Mouse (Mus musculus) stomach, embryonic 16.5 days (tissue): Measurements from ENCODE around the gene Rfx4. TPM values are rescaled to one million over a fixed set of nuclear protein-coding genes. Genes with fewer than 3 reads are reported as not detected.

Source experiments
- ATAC-seq: fragments of 200-750 bp; cut with Nextera tagmentation; 2 replicates; pipeline ENCODE4 v1.8.0; 2017; ENCODE audit warnings: moderate number of reproducible peaks, moderate TSS enrichment; ENCODE audit not compliant: insufficient read depth, low FRiP score
- H3K27ac ChIP-seq: fragments of 300-500 bp; sonication (generic); 2 replicates; pipeline ENCODE4 v1.5.1; 2014; ENCODE audit warnings: low read length
- H3K27me3 ChIP-seq: fragments of 300-500 bp; sonication (generic); 2 replicates; pipeline ENCODE4 v1.6.1; 2014; ENCODE audit warnings: low read length, control low read depth, mixed read lengths; ENCODE audit not compliant: control insufficient read depth, insufficient read depth
- H3K36me3 ChIP-seq: fragments of 300-500 bp; sonication (generic); 2 replicates; pipeline ENCODE4 v1.6.1; 2014; ENCODE audit warnings: low read length; ENCODE audit not compliant: control insufficient read depth, insufficient read depth
- H3K4me1 ChIP-seq: fragments of 300-500 bp; sonication (generic); 2 replicates; pipeline ENCODE4 v1.6.1; 2014; ENCODE audit warnings: low read length, control low read depth, mixed read lengths; ENCODE audit not compliant: control insufficient read depth, insufficient read depth
- H3K4me2 ChIP-seq: fragments of 300-500 bp; sonication (generic); 2 replicates; pipeline ENCODE4 v1.6.1; 2014; ENCODE audit warnings: low read depth, low read length, mixed read lengths
- H3K4me3 ChIP-seq: fragments of 300-500 bp; sonication (generic); replicated peaks from 2 replicates; pipeline ENCODE4 v1.5.1; 2014; ENCODE audit warnings: mild to moderate bottlenecking, low read length
- H3K9ac ChIP-seq: fragments of 300-500 bp; sonication (generic); 2 replicates; pipeline ENCODE4 v1.6.1; 2014; ENCODE audit warnings: low read length
- H3K9me3 ChIP-seq: fragments of 300-500 bp; sonication (generic); replicated peaks from 2 replicates; pipeline ENCODE4 v1.6.1; 2016; ENCODE audit warnings: low read length, control low read depth; ENCODE audit not compliant: control insufficient read depth
- WGBS: fragments of 180-500 bp; shearing (Covaris S2); extraction: QIAGEN DNeasy Blood & Tissue Kit; methylation state at CpG from one replicate; pipeline ENCODE4 v1.1.7; 2014; 5-methylcytosine and 5-hydroxymethylcytosine counted together
- polyA plus RNA-seq: library from polyadenylated mRNA; unstranded; fragments of >200 nt; fragmentation: Nextera tagmentation; extraction: Ambion mirVana; gene quantifications from 2 replicates; pipeline ENCODE4 v1.2.1, GENCODE M21; 2015

Gene Rfx4
- polyA plus RNA-seq, 1 experiment from 2014 or later: not detected

DNA sequence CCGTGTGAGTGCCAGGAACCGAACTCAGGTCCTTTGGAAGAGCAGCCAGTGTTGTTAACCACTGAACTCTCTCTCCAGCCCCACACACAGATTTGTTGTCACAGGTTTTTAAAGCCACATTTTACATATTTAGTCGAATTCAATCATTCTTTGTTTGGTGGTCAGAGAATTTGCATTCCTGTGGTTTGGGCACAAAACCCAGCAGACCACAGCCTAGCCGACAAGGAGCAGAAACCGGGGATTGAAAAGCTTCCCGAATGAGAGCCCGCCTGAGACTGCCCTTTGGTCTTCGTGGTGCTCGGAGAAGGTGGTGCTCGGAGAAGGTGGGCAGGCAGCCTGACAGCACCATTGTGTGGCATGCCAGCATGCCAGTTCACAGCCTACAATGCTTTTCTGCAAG is 42.8 kb upstream of the Rfx4 start:
- no peak for ATAC-seq
- no peaks in the 10 kb centered on the region for H3K9me3 ChIP-seq
- H3K4me2 ChIP-seq: no peak overlapping the region
- H3K4me3 ChIP-seq: no peak overlapping the region
- no peaks in the 10 kb centered on the region for H3K4me1 ChIP-seq
- no peak overlapping the region for H3K27ac ChIP-seq
- no peak overlapping the region for H3K9ac ChIP-seq
- 80% methylated on average over 10 of the region's 10 CpGs for WGBS
- H3K27me3 ChIP-seq: no peaks in the 10 kb centered on the region
- H3K36me3 ChIP-seq: 0 out of 2 replicates have a peak, but pooled peaks cover 7% of the 10 kb centered on the region

DNA sequence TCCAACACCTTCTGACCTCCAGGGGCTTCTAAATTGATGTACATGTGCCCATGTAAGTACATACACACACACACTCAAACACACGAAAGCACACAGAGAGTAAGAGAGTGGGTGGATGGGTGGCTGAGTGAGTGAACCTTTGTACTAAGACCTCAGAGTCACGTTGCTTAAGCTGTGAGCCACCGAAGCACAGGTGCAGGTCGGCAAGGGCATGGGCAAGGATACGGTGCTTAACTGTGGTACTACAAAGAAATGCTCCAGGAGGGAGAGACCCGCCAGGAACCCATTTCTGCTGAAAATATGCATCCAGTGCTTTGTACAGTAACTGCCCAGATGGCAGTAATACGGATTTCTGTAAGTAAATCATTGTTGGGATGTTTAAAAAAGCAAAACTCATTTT is 40.2 kb upstream of the Rfx4 start:
- no peak for ATAC-seq
- no peak overlapping the region for H3K9ac ChIP-seq
- no peak overlapping the region for H3K4me2 ChIP-seq
- no peak overlapping the region for H3K27ac ChIP-seq
- no peaks in the 10 kb centered on the region for H3K27me3 ChIP-seq
- no peaks in the 10 kb centered on the region for H3K4me1 ChIP-seq
- 91% methylated on average over 7 of the region's 7 CpGs for WGBS
- H3K36me3 ChIP-seq: 0 out of 2 replicates have a peak, but pooled peaks cover 7% of the 10 kb centered on the region
- H3K9me3 ChIP-seq: no peaks in the 10 kb centered on the region
- H3K4me3 ChIP-seq: no peak overlapping the region

DNA sequence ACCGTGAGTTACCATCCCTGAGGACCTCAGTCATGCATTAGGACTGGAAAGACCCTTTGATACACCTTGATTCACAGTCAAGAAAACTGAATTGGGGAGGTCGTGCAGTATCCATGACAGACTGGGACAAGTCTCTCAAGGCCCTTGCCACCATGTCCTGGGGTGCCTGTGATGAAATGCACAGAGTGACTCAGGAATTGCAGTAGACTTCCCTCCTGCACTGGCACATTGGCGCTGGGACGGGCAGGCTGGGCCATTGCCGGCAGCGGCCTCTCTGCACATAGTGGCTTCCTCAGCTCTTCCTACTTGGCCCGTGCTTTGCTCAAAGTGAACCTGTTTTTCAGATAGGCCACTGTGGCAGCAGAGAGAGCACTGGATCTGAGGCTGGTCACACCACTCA is 39.3 kb upstream of the Rfx4 start:
- no peaks in the 10 kb centered on the region for H3K27me3 ChIP-seq
- H3K9ac ChIP-seq: no peak overlapping the region
- no peaks in the 10 kb centered on the region for H3K4me1 ChIP-seq
- H3K27ac ChIP-seq: no peak overlapping the region
- WGBS: 95% methylated on average over 7 of the region's 7 CpGs
- no peak overlapping the region for H3K4me3 ChIP-seq
- H3K9me3 ChIP-seq: no peaks in the 10 kb centered on the region
- H3K4me2 ChIP-seq: no peak overlapping the region
- 0 out of 2 replicates have a peak, but pooled peaks cover 7% of the 10 kb centered on the region for H3K36me3 ChIP-seq
- no peak for ATAC-seq

DNA sequence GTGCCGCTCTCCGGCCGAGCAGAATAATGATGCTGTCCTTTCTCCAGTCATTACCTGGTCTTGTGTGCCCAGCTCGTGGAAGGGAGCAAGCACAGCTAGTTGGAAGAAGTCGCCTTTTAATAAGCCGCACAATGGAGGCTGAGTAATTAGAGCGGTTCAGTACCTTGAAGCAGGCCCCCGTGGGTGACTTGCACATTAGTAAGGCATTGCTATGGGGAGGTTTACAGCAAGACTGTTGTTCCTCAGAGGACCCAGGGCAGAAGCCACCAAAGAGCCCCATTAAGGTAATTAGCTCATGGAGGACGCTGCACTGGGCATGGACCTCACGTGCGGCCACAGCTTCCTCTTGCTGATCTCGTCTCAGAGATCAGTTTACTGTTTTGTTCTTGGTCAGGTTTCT is 33.2 kb upstream of the Rfx4 start:
- H3K9ac ChIP-seq: no peak overlapping the region
- H3K36me3 ChIP-seq: no peaks in the 10 kb centered on the region
- 86% methylated on average over 12 of the region's 12 CpGs for WGBS
- no peak overlapping the region for H3K4me3 ChIP-seq
- H3K4me2 ChIP-seq: no peak overlapping the region
- no peaks in the 10 kb centered on the region for H3K9me3 ChIP-seq
- no peak overlapping the region for H3K27ac ChIP-seq
- no peaks in the 10 kb centered on the region for H3K27me3 ChIP-seq
- no peaks in the 10 kb centered on the region for H3K4me1 ChIP-seq
- no peak for ATAC-seq

DNA sequence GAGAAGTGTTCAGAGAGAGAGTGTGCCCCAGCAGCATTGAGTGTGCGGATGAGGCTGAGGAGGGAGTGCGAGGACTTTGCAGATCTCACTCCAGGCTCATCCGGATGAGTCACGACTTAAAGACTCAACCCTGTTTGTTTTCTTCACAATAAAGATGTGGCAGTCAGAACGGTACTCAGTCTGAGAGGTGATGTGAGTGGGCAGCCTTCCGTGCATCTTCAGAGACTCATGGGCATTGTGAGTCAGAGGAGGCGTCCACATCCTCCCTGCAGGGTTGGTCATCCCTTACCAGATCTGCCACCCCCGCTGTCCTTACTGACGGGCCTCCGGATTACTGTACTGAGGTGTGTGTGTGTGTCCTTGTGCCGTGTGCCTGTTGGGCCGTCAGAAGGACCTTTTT is 28.9 kb upstream of the Rfx4 start:
- no peak overlapping the region for H3K4me2 ChIP-seq
- no peaks in the 10 kb centered on the region for H3K36me3 ChIP-seq
- no peaks in the 10 kb centered on the region for H3K9me3 ChIP-seq
- no peak for ATAC-seq
- no peak overlapping the region for H3K4me3 ChIP-seq
- H3K27me3 ChIP-seq: no peaks in the 10 kb centered on the region
- no peak overlapping the region for H3K27ac ChIP-seq
- H3K4me1 ChIP-seq: no peaks in the 10 kb centered on the region
- H3K9ac ChIP-seq: no peak overlapping the region
- 88% methylated on average over 12 of the region's 12 CpGs for WGBS

DNA sequence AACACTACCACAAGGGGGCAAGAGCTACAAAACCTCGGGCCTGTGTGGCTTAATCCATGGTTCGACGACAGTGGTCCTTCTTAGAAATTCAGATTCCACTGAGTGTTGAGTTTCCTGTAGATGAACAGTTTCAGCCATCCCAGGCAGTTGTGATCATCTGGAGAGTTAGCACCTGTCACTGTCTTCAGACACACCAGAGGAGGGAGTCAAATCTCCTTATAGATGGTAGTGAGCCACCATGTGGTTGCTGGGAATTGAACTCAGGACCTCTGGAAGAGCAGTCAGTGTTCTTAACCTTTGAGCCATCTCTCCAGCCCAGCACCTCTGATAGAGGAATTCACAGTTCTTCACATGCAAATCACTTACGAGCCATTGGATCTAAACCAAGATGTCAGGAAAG is 28.1 kb upstream of the Rfx4 start:
- no peak overlapping the region for H3K4me2 ChIP-seq
- no peak overlapping the region for H3K4me3 ChIP-seq
- H3K27me3 ChIP-seq: no peaks in the 10 kb centered on the region
- H3K9ac ChIP-seq: no peak overlapping the region
- no peaks in the 10 kb centered on the region for H3K36me3 ChIP-seq
- H3K27ac ChIP-seq: no peak overlapping the region
- ATAC-seq: no peak
- WGBS: 87% methylated on average over 4 of the region's 4 CpGs
- H3K9me3 ChIP-seq: no peaks in the 10 kb centered on the region
- no peaks in the 10 kb centered on the region for H3K4me1 ChIP-seq

DNA sequence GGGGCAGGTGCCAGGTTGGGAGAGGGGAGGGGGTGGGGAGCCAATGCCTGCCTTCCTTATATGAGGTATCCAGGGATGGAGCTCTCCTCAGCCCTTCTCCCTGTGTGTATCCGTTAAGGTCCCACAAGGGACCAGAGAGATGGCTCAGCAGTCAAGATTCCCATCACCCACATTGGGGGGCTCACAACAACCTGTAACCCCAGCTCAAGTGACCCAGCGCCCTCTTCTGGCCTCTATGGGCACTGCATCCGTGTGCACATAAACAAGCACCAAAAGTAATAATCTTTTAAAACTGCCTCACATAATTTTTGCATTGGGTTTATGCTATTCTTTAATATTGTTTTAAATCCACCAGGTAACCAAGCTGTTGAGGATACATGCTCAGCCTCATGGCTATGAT is 25.8 kb upstream of the Rfx4 start:
- Histone ChIP-seq H3K27me3 (no peaks in the 10 kb centered on the region), H3K4me2 (no peak overlapping the region), H3K4me3 (no peak overlapping the region), H3K9me3 (no peaks in the 10 kb centered on the region), H3K4me1 (no peaks in the 10 kb centered on the region), H3K9ac (no peak overlapping the region), H3K27ac (no peak overlapping the region), H3K36me3 (no peaks in the 10 kb centered on the region)
- ATAC-seq: no peak
- 79% methylated on average over 3 of the region's 3 CpGs for WGBS

DNA sequence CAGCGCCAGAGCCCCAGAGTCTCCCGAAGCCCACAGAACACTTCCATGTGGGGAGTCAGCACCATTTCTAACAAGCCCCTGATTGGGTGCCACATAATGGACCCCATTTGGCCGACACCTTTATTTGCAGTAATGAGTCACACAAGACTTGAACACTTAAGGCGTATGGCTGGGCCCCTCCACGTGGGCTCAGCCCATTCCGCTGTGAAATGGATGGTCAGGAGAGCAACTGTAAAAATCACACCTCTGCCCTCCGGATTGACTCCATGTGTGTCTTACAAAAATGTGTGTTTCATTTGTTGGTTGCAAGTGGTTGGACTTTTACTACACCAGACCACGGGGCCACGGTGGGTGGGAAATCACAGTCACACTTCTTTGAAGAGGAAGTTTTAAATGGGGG is 24.9 kb upstream of the Rfx4 start:
- Histone ChIP-seq H3K27ac (no peak overlapping the region), H3K4me2 (no peak overlapping the region), H3K9me3 (no peaks in the 10 kb centered on the region), H3K27me3 (no peaks in the 10 kb centered on the region), H3K4me1 (no peaks in the 10 kb centered on the region), H3K4me3 (no peak overlapping the region), H3K36me3 (no peaks in the 10 kb centered on the region), H3K9ac (no peak overlapping the region)
- ATAC-seq: no peak
- 80% methylated on average over 9 of the region's 9 CpGs for WGBS

DNA sequence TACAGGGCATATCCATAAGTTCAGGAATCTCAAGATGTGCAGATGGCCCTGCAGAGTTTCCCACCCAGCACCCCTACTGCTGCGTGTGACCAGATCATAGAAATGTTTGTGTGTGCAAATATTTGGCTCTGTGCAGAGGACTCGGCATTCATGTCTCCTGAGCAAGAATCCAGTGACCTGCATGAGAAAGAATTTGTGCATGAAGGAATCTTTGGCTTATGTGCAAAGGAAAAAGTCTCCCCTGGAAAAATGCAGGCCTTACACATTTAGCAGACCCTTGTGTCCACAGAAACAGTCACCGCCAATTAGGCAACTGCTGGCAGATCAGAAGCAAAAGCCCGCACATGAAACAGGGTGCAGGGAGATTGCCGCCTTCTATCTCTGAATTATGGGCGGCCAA is 22.4 kb upstream of the Rfx4 start:
- no peak overlapping the region for H3K4me2 ChIP-seq
- H3K27me3 ChIP-seq: no peaks in the 10 kb centered on the region
- no peak overlapping the region for H3K27ac ChIP-seq
- H3K9me3 ChIP-seq: no peaks in the 10 kb centered on the region; the same call in 1 of the 2 replicates
- ATAC-seq: no peak
- H3K4me3 ChIP-seq: no peak overlapping the region
- WGBS: 34% methylated on average over 6 of the region's 6 CpGs
- H3K4me1 ChIP-seq: no peaks in the 10 kb centered on the region
- H3K36me3 ChIP-seq: no peaks in the 10 kb centered on the region
- H3K9ac ChIP-seq: no peak overlapping the region
